Mouse (Mus musculus) liver, adult 2 months (tissue): ENCODE results near the gene Lim2.

ENCODE experiments used
- CTCF ChIP-seq: fragments of 200-500 bp; IDR thresholded peaks from 2 replicates; pipeline ENCODE4 v1.5.1; 2011; ENCODE audit warnings: low read depth, low read length, control low read depth
- POLR2A ChIP-seq: fragments of 200-500 bp; IDR thresholded peaks from 2 replicates; pipeline ENCODE4 v1.6.1; 2011; ENCODE audit warnings: low read length, control low read depth; ENCODE audit not compliant: insufficient read depth; ENCODE audit errors: extremely low read depth

- TF ChIP-seq POLR2A (no peak), CTCF (no peak)
Measured at GRCm38 (mm10) chr7:43441071-43441470, 13.6 kb downstream of the Lim2 start.
